Mouse (Mus musculus): ENCODE results near the gene Bcar3. TPM values are rescaled to one million over a fixed set of nuclear protein-coding genes. Genes with fewer than 3 reads are reported as not detected.
A peak's percentile ranks its signal among the peaks of the same experiment; 100 is the strongest.

The Bcar3 gene
- polyA plus RNA-seq, 1 experiment from 2014 or later = 7.9 TPM

DNA sequence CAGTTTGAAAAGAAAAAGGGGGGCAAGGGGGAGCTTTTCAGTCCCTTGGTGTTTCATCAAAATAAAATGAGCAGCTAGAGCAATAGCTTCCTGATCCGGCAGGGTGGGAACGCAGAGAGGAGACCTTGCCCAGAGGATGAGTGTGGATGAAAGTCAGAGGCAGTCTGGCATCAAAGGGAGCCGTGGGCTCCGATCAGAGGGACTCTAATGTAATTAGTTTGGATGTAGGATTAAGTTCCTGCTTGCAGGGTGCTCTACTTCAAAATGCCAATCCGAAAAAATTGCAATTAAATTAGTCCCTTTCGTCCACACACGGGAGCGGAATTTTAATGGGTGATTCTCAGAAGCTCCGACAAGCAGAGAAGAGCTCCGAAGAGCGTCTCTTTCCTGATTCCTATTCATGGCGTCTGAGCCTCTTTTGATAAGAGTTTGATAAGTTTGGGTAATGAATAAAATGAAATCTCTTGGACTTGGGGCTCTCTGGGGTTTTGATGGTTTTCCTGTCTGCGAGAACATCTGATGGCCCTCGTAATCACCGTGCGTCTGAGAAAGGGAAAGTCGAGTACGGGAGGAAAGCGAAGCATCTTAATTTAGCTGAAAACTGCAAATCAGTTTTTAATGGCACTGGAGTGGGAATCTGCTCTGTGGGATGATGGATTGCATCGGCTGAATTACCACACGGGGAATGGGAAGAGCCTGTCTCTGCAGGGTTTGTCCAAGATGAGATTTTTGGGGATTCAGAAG, 199.1 kb downstream of the Bcar3 start:
- no peaks in the 10 kb centered on the region for H3K36me3 ChIP-seq
- no peaks in the 10 kb centered on the region for H3K27me3 ChIP-seq
- no peak for ATAC-seq (ENCODE audit: low FRiP score)
- 62% methylated on average over 21 of the region's 21 CpGs for WGBS
- H3K4me3 ChIP-seq = no peak overlapping the region; the same call in 1 of the 2 replicates
- no peak overlapping the region for H3K9ac ChIP-seq
- peak overlapping the region; percentile 12; the same call in 1 of the 2 replicates for H3K27ac ChIP-seq
- H3K4me2 ChIP-seq = peak overlapping the region; percentile 34
- peaks cover 27% of the 10 kb centered on the region for H3K4me1 ChIP-seq (replicated peaks)
- H3K9me3 ChIP-seq = no peaks in the 10 kb centered on the region

GRCm38 (mm10) chr3:122494764-122495163, 200.8 kb downstream of the Bcar3 start:
- Histone ChIP-seq H3K9ac (no peak overlapping the region), H3K4me3 (no peak overlapping the region), H3K36me3 (no peaks in the 10 kb centered on the region), H3K27me3 (no peaks in the 10 kb centered on the region), H3K27ac (no peak overlapping the region), H3K4me2 (no peak overlapping the region), H3K4me1 (replicated peaks) (peaks cover 22% of the 10 kb centered on the region), H3K9me3 (no peaks in the 10 kb centered on the region)
- WGBS = 95% methylated on average over 6 of the region's 6 CpGs
- no peak for ATAC-seq (ENCODE audit: low FRiP score)

DNA sequence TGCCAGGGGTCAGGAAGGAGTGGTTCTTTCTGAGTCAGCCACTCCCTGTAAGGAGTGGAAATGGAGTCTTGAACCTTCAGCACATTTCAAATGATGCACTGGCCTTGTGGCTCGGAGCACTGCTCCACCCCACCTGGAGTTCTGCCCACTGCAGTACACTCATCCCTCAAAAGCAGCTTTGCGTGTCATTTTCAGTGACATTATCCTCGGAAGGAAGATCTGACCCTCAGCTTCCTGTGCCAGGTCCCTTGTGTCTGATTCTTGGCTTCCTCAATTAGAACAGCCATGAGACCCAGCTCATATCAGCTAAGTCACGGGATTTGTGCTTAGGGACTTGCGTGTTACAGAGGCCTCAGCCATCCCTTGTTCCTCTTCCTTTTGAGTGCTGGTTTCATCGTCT, 203.9 kb downstream of the Bcar3 start:
- ATAC-seq (ENCODE audit: low FRiP score) = no peak
- no peak overlapping the region for H3K9ac ChIP-seq
- H3K4me2 ChIP-seq = no peak overlapping the region
- no peaks in the 10 kb centered on the region for H3K27me3 ChIP-seq
- H3K27ac ChIP-seq = no peak overlapping the region
- H3K4me1 ChIP-seq (replicated peaks) = peaks cover 12% of the 10 kb centered on the region
- H3K36me3 ChIP-seq = no peaks in the 10 kb centered on the region
- no peak overlapping the region for H3K4me3 ChIP-seq
- WGBS = 88% methylated on average over 6 of the region's 6 CpGs
- H3K9me3 ChIP-seq = no peaks in the 10 kb centered on the region

- no peaks in the 10 kb centered on the region for H3K9me3 ChIP-seq
- peaks cover 6% of the 10 kb centered on the region for H3K4me1 ChIP-seq (replicated peaks)
- no peak overlapping the region for H3K9ac ChIP-seq
- no peak overlapping the region for H3K4me2 ChIP-seq
- ATAC-seq (ENCODE audit: low FRiP score) = no peak
- H3K27ac ChIP-seq = no peak overlapping the region
- no peaks in the 10 kb centered on the region for H3K36me3 ChIP-seq
- no peaks in the 10 kb centered on the region for H3K27me3 ChIP-seq
- WGBS = 86% methylated on average over 7 of the region's 7 CpGs
- no peak overlapping the region for H3K4me3 ChIP-seq
Observed at GRCm38 (mm10) chr3:122498528-122498927, 204.6 kb downstream of the Bcar3 start.

DNA sequence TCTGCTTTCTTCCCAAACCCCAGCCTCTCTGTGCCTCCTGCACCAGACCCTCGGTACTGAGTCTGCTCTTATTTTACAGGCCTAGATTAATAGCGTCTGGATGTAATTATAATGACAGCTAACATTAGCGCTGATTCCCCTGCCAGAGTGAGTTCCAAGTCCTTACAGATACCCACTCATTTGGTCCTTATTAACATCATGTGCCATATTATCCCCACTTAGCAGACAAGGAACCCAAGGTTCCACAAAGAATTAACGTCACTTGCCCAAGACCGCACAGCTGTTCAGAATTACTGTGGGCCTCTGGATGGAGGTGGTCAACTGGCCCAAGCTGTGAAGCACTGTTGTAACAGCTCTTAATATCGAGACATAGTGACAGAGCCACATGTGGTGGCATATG, 205.7 kb downstream of the Bcar3 start:
- ATAC-seq (ENCODE audit: low FRiP score) = no peak
- Histone ChIP-seq H3K4me1 (replicated peaks) (peaks cover 3% of the 10 kb centered on the region; the same call in 1 of the 2 replicates), H3K27ac (no peak overlapping the region), H3K4me2 (no peak overlapping the region), H3K27me3 (no peaks in the 10 kb centered on the region), H3K36me3 (no peaks in the 10 kb centered on the region), H3K9me3 (no peaks in the 10 kb centered on the region), H3K4me3 (no peak overlapping the region), H3K9ac (no peak overlapping the region)
- 74% methylated on average over 6 of the region's 6 CpGs for WGBS

DNA sequence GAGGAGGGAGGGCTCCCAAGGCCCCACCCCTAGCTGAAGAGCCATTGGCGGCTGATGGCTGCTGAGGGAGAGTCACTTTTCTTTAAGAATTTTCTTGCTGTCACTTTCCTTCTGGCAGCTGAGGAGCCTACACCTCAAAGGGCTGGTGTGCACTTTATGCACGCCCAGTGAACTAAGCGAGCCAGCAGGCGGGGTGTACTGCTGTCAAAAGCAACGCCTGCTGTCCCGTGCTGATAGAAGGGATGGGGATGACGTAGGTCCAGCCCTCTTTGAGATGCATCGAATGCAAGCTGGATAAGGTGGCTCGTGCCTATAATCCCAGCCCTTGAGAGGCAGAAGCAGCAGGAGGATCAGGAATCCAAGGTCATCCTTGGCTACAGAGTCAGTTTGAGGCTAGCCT, 207.0 kb downstream of the Bcar3 start:
- ATAC-seq (ENCODE audit: low FRiP score) = no peak

DNA sequence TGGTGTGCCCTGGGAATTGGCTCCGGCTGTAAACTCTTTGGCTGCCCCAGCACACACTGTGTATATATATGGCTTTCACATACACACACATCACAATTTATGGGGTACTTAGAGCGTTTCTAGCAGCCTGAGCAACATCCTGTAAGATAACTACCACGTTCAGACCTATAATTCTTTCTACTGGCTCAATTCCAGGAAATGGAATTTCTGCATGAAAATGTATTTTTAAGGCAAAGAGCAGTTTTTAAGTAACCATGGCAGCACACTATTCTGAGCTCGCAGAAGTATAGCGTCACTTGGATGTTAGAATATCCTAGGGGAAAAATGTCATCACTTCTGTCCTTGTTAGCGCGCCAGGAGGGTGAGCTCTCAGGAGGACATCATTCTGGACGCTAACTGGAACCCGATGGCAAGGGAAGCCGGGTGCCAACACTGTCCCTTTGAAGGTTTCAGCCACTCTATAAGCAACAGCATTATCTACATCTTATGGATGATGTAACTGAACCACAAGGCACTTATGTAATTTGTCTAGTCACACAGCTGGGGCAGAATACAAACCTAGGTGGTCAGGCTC, 212.5 kb downstream of the Bcar3 start:
- ATAC-seq (ENCODE audit: low FRiP score) = no peak
- H3K4me2 ChIP-seq = no peak overlapping the region

More for the DNA sequence above, 207.0 kb downstream of the Bcar3 start:
- no peaks in the 10 kb centered on the region for H3K36me3 ChIP-seq
- peaks cover 3% of the 10 kb centered on the region; the same call in 1 of the 2 replicates for H3K4me1 ChIP-seq (replicated peaks)
- WGBS = 87% methylated on average over 9 of the region's 9 CpGs
- H3K4me2 ChIP-seq = no peak overlapping the region
- H3K27me3 ChIP-seq = no peaks in the 10 kb centered on the region
- H3K9me3 ChIP-seq = no peaks in the 10 kb centered on the region
- H3K9ac ChIP-seq = no peak overlapping the region
- no peak overlapping the region for H3K4me3 ChIP-seq
- H3K27ac ChIP-seq = no peak overlapping the region

GRCm38 (mm10) chr3:122507826-122508225, 213.9 kb downstream of the Bcar3 start:
- 96% methylated on average over 14 of the region's 14 CpGs for WGBS
- ATAC-seq (ENCODE audit: low FRiP score) = no peak
- no peaks in the 10 kb centered on the region for H3K9me3 ChIP-seq

More for the DNA sequence above, 212.5 kb downstream of the Bcar3 start:
- H3K27ac ChIP-seq = peak overlapping the region; percentile 40; the same call in 1 of the 2 replicates
- H3K27me3 ChIP-seq = no peaks in the 10 kb centered on the region
- H3K36me3 ChIP-seq = no peaks in the 10 kb centered on the region
- H3K9me3 ChIP-seq = no peaks in the 10 kb centered on the region
- no peak overlapping the region for H3K9ac ChIP-seq
- H3K4me3 ChIP-seq = no peak overlapping the region
- WGBS = 72% methylated on average over 10 of the region's 10 CpGs
- peaks cover 10% of the 10 kb centered on the region for H3K4me1 ChIP-seq (replicated peaks)

DNA sequence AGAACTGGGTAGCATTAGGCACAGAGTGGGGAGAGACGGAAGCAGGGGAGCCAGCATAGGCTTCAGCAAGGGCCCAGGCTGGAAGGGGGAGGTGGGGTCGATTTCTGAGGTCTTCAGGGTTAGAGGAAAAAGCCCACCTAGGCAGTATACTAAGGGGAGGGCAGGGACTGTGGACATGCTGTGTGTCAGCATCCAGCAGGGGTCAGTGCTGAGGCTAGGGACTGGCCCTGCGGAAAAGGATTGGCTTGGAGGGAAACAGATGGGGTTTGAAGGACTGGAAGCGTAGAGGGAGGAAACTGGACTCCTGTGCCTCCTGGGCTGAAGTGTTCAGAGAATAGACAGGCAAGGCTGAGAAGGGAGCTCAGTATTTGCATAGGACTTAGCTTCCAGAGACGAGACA, 215.1 kb downstream of the Bcar3 start:
- Histone ChIP-seq H3K9me3 (no peaks in the 10 kb centered on the region), H3K36me3 (no peaks in the 10 kb centered on the region), H3K9ac (no peak overlapping the region), H3K4me3 (no peak overlapping the region), H3K27ac (no peak overlapping the region), H3K27me3 (no peaks in the 10 kb centered on the region), H3K4me2 (no peak overlapping the region), H3K4me1 (replicated peaks) (peaks cover 10% of the 10 kb centered on the region; the same call in 1 of the 2 replicates)
- ATAC-seq (ENCODE audit: low FRiP score) = peak; percentile 48
- WGBS = 43% methylated on average over 5 of the region's 5 CpGs

More at GRCm38 (mm10) chr3:122507826-122508225, 213.9 kb downstream of the Bcar3 start:
- Histone ChIP-seq H3K4me1 (replicated peaks) (peaks cover 10% of the 10 kb centered on the region), H3K36me3 (no peaks in the 10 kb centered on the region), H3K9ac (no peak overlapping the region), H3K4me2 (no peak overlapping the region), H3K27ac (no peak overlapping the region), H3K27me3 (no peaks in the 10 kb centered on the region), H3K4me3 (no peak overlapping the region)

DNA sequence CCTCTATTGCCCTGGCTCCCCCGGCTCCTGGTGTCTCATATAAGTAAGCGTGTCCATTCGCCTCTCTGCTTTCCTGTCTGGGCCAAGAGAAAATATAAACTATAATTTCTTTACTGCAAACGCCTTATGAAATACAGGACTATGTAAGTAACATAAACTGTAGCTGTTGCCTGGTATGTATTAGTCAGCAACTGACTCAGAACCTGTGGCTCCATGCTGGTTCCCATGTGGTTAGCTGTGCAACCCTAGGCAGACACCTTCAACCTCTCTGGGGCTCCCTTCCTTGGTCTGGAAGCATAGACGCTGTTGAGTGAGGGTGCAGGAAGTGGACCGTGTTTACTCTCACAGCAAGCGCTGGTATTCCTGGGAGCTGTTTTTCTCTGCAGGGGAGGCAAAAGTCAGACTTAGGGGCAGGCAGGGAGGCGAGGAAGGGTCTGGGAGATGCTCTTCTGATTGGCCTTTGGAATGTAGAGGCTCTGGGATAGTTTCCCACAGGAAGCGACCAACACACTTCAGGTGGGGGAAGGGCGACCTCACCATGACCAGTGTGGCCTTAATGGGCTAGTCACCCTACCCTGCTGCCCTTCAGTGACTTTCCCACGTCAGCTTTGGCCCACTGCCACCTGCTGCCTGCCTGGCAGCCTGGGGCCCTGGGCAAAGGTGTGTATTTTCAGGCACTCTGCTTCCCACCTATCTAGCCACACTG, 215.8 kb downstream of the Bcar3 start:
- Histone ChIP-seq H3K9ac (no peak overlapping the region), H3K9me3 (no peaks in the 10 kb centered on the region), H3K27me3 (no peaks in the 10 kb centered on the region), H3K27ac (no peak overlapping the region), H3K36me3 (no peaks in the 10 kb centered on the region), H3K4me2 (no peak overlapping the region), H3K4me1 (replicated peaks) (peaks cover 10% of the 10 kb centered on the region; the same call in 1 of the 2 replicates), H3K4me3 (no peak overlapping the region)
- 74% methylated on average over 11 of the region's 11 CpGs for WGBS
- ATAC-seq (ENCODE audit: low FRiP score) = no peak

DNA sequence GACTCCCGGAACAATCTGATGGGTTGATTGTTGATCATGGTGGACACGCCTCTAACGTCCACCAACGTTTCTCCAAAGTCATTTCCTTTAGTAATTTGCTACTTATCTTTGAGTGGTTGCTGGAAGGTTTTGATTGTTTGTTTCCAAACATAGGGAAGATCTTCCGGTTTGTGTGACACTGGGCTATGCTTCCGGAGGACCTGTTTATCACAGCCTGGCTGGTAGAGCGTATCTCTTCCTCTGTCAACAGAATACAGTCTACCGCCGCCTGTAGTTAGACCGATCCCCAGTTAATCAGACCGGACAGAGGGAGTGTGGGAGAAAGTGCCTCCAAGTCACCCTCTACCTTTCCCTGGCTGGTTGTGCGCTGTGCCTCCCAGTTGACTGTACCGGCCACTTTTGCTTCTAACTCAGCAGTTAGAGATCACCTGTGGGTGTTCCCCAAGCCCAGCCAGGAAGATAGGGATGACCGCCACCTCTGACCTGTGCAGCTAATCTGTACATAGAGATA, 216.4 kb downstream of the Bcar3 start:
- 91% methylated on average over 14 of the region's 14 CpGs for WGBS
- peaks cover 10% of the 10 kb centered on the region; the same call in 1 of the 2 replicates for H3K4me1 ChIP-seq (replicated peaks)
- H3K4me3 ChIP-seq = no peak overlapping the region
- no peak overlapping the region for H3K27ac ChIP-seq
- H3K36me3 ChIP-seq = no peaks in the 10 kb centered on the region
- no peak for ATAC-seq (ENCODE audit: low FRiP score)
- no peak overlapping the region for H3K4me2 ChIP-seq
- no peak overlapping the region for H3K9ac ChIP-seq
- no peaks in the 10 kb centered on the region for H3K27me3 ChIP-seq
- no peaks in the 10 kb centered on the region for H3K9me3 ChIP-seq

GRCm38 (mm10) chr3:122510932-122511331, 217.0 kb downstream of the Bcar3 start:
- no peak overlapping the region for H3K4me2 ChIP-seq
- no peaks in the 10 kb centered on the region for H3K9me3 ChIP-seq
- ATAC-seq (ENCODE audit: low FRiP score) = no peak
- H3K27ac ChIP-seq = no peak overlapping the region
- H3K4me3 ChIP-seq = no peak overlapping the region
- no peaks in the 10 kb centered on the region for H3K27me3 ChIP-seq
- 80% methylated on average over 10 of the region's 10 CpGs for WGBS
- no peaks in the 10 kb centered on the region for H3K36me3 ChIP-seq
- H3K9ac ChIP-seq = no peak overlapping the region
- H3K4me1 ChIP-seq (replicated peaks) = peaks cover 10% of the 10 kb centered on the region
